Mouse (Mus musculus) hindbrain, embryonic 13.5 days (tissue): ENCODE measurements around the gene Card10. TPM values are rescaled to one million over a fixed set of nuclear protein-coding genes. Genes with fewer than 3 reads are reported as not detected.
A peak's percentile ranks its signal among the peaks of the same experiment; 100 is the strongest.

Experiments used
- ATAC-seq: fragments of 200-750 bp; cut with Nextera tagmentation; 2 replicates; pipeline ENCODE4 v1.8.0; 2017; ENCODE audit warnings: moderate TSS enrichment; ENCODE audit not compliant: low FRiP score
- H3K27ac ChIP-seq: fragments of 300-500 bp; sonication (generic); 2 replicates; pipeline ENCODE4 v1.5.1; 2015; ENCODE audit warnings: inconsistent platforms, mild to moderate bottlenecking, moderate library complexity
- H3K27me3 ChIP-seq: fragments of 300-500 bp; sonication (generic); 2 replicates; pipeline ENCODE4 v1.6.1; 2015; ENCODE audit warnings: mild to moderate bottlenecking, inconsistent platforms
- H3K36me3 ChIP-seq: fragments of 300-500 bp; sonication (generic); 2 replicates; pipeline ENCODE4 v1.6.1; 2015; ENCODE audit warnings: mild to moderate bottlenecking, inconsistent platforms
- H3K4me1 ChIP-seq: fragments of 300-500 bp; sonication (generic); replicated peaks from 2 replicates; pipeline ENCODE4 v1.6.1; 2015; ENCODE audit warnings: inconsistent platforms
- H3K4me2 ChIP-seq: fragments of 300-500 bp; sonication (generic); 2 replicates; pipeline ENCODE4 v1.6.1; 2015; ENCODE audit warnings: inconsistent platforms, mild to moderate bottlenecking, moderate library complexity
- H3K4me3 ChIP-seq: fragments of 300-500 bp; sonication (generic); 2 replicates; pipeline ENCODE4 v1.5.1; 2015; ENCODE audit warnings: mild to moderate bottlenecking, inconsistent platforms
- H3K9ac ChIP-seq: fragments of 300-500 bp; sonication (generic); 2 replicates; pipeline ENCODE4 v1.6.1; 2015; ENCODE audit warnings: mild to moderate bottlenecking, inconsistent platforms
- H3K9me3 ChIP-seq: fragments of 300-500 bp; sonication (generic); 2 replicates; pipeline ENCODE4 v1.6.1; 2016; ENCODE audit warnings: inconsistent platforms
- WGBS: fragments of 180-500 bp; shearing (Covaris S2); methylation state at CpG from one replicate; pipeline ENCODE4 v1.1.7; 2015; 5-methylcytosine and 5-hydroxymethylcytosine counted together
- polyA plus RNA-seq: library from polyadenylated mRNA; unstranded; fragments of >200 nt; fragmentation: Nextera tagmentation; extraction: Ambion mirVana; gene quantifications from 2 replicates; pipeline ENCODE4 v1.2.1, GENCODE M21; 2015

Card10 gene
- polyA plus RNA-seq, 1 experiment from 2014 or later, result 1.6 TPM

DNA sequence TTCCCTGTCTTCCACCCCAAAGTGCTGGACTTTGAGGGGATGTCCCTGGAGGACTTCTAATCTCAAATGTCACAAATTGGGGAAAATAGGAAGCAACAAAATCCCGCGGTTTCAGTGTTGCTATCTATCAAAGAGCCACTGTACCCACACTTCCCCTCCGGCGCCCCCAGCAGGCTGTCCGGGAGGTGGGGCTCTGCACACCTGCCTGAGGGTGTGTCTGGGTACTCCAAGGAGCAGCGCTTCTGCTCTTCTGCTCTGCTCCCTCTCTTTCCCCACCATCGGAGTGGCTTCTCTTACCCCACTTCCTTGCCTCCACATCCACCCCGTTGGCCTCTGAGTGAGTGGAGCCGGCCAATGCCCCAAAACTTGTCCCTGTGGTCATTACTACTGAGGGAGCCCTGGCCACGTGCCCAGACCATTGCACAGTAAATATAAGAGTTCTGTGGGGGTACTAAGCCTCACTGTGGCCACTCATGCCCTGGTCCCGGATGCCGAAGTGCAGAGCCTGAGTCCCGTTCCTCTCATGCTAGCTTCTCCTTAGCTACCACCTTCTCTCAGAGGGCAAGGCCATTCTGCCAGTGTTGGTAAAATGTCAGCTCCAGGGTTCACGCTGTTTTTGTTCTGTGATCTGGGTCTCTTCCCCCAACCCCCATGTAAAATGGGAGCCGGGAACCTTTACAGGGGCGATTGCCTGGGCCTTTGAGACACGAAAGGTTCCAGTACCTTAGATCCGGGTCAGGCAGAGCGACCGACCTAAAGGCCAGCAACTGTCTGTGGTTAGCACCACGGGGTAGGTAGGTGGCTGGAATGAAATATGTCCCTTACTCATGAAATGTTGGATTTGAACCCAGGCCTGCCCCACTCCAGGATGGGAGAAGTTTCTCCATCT, 41.0 kb upstream of the Card10 start:
- Histone ChIP-seq H3K27ac (peak overlapping the region; percentile 4; the same call in 1 of the 2 replicates), H3K4me1 (peaks cover 67% of the 10 kb centered on the region), H3K4me3 (peak overlapping the region; percentile 46), H3K9ac (peak overlapping the region; percentile 72; the same call in 1 of the 2 replicates), H3K27me3 (peaks cover 45% of the 10 kb centered on the region), H3K36me3 (no peaks in the 10 kb centered on the region), H3K9me3 (no peaks in the 10 kb centered on the region), H3K4me2 (peak overlapping the region; percentile 75)
- 40% methylated on average over 21 of the region's 21 CpGs for WGBS
- no peak for ATAC-seq

DNA sequence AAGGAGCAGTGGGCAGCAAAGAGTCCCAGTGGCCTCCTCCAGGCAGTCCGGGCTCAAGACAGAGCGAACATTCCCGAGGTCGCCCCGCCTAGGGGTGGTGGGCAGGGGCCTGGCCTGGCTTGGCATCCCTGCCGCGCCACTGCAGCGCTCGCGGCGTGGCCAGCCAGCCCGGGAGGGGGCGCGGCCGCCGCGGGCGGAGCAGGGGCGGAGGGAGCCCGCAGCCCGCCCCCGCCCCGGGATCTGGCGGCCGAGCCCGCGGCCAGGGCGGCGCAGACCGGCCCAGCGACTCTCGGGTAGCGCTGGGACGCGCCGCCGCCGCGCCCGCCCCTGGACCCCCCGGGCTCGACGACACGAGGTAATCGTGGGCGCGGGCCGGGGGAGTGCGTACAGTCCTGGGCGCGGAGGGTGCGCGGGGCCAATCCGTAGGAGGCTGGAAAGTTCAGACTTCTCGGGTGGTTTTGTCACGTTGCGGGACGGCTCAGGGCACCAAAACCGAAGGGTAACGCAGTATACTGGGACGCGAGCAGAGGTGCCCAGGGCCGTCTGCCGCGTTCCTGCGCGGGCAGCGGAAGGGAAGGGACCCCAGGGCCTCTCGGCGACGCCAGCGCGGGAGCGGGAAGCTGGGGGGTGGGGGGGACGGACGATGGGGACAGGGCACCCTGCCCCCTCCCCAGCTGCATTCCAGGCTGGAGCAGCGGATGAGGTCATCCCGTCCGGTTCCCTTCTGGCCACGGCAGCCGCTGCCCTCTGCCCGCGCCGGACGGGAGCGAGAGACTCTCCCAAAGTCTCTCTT, 39.7 kb upstream of the Card10 start, which contains the start of gene Cdc42ep1:
Gene Cdc42ep1 (plus strand): TSS at position 254 of the 793 bp plus-strand sequence.
- peak; percentile 43 for ATAC-seq
- Histone ChIP-seq H3K9me3 (no peaks in the 10 kb centered on the region), H3K4me3 (peak within 1 kb of the TSS; percentile 46), H3K4me2 (peak within 1 kb of the TSS; percentile 75), H3K27me3 (peaks cover 45% of the 10 kb centered on the region), H3K9ac (peak within 1 kb of the TSS; percentile 72), H3K27ac (peak within 1 kb of the TSS; percentile 58; the same call in 1 of the 2 replicates), H3K4me1 (peaks cover 70% of the 10 kb centered on the region), H3K36me3 (no peaks in the 10 kb centered on the region)
- WGBS, result under 1% methylated on average over 86 of the region's 86 CpGs

DNA sequence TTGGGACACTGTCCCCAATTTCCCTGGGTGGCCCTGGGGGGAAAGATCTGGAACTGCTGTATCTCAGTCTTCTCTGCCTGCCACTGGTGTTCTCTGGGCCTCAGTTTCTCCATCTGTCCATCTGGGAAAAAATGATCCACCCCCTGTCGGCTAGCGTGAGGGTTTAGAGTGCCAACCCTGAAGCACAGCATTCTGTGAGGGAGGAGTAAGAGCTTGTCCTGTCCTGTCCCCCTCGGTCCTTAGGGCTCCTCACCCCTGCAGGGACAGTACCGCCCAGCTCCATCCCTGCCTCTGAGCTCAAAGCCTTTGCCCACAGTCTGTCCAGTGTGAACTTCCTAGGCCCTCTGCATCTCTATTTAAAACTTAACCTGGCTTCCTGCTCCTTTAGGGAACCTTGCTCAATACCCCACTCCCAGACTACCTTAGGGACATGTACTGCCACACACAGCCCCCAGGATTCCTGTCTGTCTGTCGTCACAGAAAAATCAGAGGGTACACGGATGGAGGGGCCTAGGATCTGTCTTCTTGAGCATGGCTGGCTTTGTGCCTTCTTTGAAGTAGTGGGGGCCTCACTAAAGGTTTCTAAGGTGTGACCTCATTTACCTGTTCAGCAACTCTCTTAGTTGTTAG, 38.4 kb upstream of the Card10 start:
- Histone ChIP-seq H3K27me3 (peaks cover 45% of the 10 kb centered on the region), H3K4me2 (no peak overlapping the region), H3K9me3 (no peaks in the 10 kb centered on the region), H3K4me3 (no peak overlapping the region), H3K27ac (no peak overlapping the region), H3K36me3 (no peaks in the 10 kb centered on the region), H3K4me1 (peaks cover 71% of the 10 kb centered on the region), H3K9ac (no peak overlapping the region)
- 39% methylated on average over 6 of the region's 6 CpGs for WGBS
- ATAC-seq, result no peak

DNA sequence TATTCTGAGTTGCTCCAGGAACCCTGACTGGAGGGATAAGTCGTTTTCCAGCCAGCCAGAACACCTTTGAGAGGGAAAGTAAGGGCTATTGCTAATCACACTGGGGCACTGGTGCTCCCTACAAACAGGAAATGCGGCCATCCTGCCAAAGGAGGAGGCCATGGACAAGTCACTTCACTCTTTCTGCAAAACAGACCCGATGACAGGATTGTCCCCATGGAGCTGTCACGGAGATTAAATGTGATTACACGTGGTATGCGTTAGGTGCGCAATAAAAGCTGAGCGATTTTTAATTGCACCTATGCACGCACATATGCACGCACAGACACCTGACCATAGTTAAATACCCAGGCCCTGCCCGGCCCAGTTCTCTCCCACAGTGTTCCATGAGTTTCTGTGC, 37.9 kb upstream of the Card10 start:
- no peak for ATAC-seq
- H3K9me3 ChIP-seq, result no peaks in the 10 kb centered on the region
- no peaks in the 10 kb centered on the region for H3K36me3 ChIP-seq
- no peak overlapping the region for H3K27ac ChIP-seq
- no peak overlapping the region for H3K4me3 ChIP-seq
- H3K9ac ChIP-seq, result no peak overlapping the region
- WGBS, result 45% methylated on average over 11 of the region's 11 CpGs
- H3K4me2 ChIP-seq, result no peak overlapping the region
- peaks cover 45% of the 10 kb centered on the region for H3K27me3 ChIP-seq
- peaks cover 71% of the 10 kb centered on the region for H3K4me1 ChIP-seq

DNA sequence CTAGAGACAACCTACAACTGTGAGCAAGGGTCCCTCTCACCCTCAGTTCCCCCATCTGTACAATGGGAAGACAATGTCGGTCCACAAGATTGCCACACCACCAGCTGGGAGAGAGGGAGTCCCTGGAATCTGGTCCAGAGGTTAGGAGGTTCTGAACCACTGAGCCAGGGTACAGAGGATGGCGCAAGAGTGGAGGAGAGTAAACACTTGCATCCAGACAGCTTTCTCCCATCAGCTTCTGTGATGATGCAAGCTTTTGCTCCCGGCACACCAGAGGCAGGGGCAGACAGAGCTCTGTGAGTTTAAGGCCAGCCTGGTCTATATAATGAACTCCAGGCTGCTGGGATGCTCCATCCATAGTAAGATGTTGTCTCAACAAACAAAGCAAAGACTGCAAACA, 37.4 kb upstream of the Card10 start:
- peaks cover 41% of the 10 kb centered on the region for H3K27me3 ChIP-seq
- peak overlapping the region; percentile 55; the same call in 1 of the 2 replicates for H3K27ac ChIP-seq
- no peaks in the 10 kb centered on the region for H3K9me3 ChIP-seq
- ATAC-seq, result no peak
- 46% methylated on average over 3 of the region's 3 CpGs for WGBS
- no peaks in the 10 kb centered on the region for H3K36me3 ChIP-seq
- H3K9ac ChIP-seq, result peak overlapping the region; percentile 3; the same call in 1 of the 2 replicates
- H3K4me1 ChIP-seq, result peaks cover 71% of the 10 kb centered on the region
- no peak overlapping the region for H3K4me3 ChIP-seq
- no peak overlapping the region for H3K4me2 ChIP-seq

DNA sequence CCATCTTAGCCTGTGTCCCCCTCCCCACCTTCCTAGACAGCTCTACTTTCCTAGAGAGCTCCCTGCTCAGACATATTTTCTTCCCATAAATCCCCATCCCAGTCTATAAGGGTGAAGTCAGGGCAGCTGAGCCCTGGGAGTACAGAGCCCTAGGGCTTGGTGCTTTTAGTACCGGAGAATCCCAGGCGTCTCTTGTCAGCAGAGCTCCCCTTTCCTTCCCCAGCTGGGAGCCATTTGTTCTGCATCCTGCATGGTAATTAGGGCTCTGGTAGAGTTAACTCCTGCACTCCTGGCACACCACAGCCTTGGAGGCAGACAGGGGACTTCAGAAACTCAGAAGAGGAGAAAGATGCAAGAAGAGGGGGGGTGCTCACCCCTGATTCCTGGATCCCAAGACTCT, 36.9 kb upstream of the Card10 start:
- WGBS, result 0% methylated on average over 2 of the region's 2 CpGs
- H3K9ac ChIP-seq, result peak overlapping the region; percentile 3; the same call in 1 of the 2 replicates
- peak overlapping the region; percentile 67 for H3K27ac ChIP-seq
- 0 out of 2 replicates have a peak overlapping the region, but pooled peaks have one; percentile 18 for H3K4me2 ChIP-seq
- no peak overlapping the region for H3K4me3 ChIP-seq
- peaks cover 72% of the 10 kb centered on the region for H3K4me1 ChIP-seq
- H3K27me3 ChIP-seq, result peaks cover 38% of the 10 kb centered on the region
- no peaks in the 10 kb centered on the region for H3K36me3 ChIP-seq
- peak; percentile 41; the same call in 1 of the 2 replicates for ATAC-seq
- H3K9me3 ChIP-seq, result no peaks in the 10 kb centered on the region

DNA sequence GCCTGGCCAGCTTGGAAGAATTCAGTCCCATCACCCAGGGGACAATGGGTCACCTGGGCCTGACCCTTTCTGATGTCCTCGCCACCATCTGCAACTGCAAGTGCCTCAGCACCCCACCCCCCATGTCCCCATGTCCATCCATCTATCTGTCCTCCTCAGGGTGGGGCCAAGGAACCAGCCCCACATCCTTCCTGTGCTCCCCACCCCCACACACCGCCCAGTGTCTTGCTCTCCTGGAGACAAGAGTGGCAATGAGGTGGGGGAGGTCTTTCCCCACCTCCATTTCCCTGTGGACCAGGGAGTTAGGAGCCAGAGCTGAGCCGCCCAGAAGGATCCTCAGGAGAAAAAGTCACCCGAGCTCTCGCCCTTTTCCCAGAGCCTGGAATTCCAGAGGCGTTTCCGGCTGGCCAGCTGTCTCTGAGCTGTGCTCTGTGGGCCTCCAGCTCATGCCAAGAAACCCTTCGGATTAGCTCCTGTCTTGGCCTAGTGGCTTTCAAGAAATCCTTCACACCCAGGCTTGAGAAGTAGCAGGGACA, 33.3 kb upstream of the Card10 start:
- ATAC-seq, result no peak
- no peak overlapping the region for H3K4me2 ChIP-seq
- no peaks in the 10 kb centered on the region for H3K36me3 ChIP-seq
- 16% methylated on average over 8 of the region's 8 CpGs for WGBS
- H3K4me1 ChIP-seq, result peaks cover 69% of the 10 kb centered on the region
- no peak overlapping the region for H3K9ac ChIP-seq
- H3K4me3 ChIP-seq, result no peak overlapping the region
- H3K27me3 ChIP-seq, result peaks cover 4% of the 10 kb centered on the region
- H3K27ac ChIP-seq, result peak overlapping the region; percentile 76
- H3K9me3 ChIP-seq, result no peaks in the 10 kb centered on the region

DNA sequence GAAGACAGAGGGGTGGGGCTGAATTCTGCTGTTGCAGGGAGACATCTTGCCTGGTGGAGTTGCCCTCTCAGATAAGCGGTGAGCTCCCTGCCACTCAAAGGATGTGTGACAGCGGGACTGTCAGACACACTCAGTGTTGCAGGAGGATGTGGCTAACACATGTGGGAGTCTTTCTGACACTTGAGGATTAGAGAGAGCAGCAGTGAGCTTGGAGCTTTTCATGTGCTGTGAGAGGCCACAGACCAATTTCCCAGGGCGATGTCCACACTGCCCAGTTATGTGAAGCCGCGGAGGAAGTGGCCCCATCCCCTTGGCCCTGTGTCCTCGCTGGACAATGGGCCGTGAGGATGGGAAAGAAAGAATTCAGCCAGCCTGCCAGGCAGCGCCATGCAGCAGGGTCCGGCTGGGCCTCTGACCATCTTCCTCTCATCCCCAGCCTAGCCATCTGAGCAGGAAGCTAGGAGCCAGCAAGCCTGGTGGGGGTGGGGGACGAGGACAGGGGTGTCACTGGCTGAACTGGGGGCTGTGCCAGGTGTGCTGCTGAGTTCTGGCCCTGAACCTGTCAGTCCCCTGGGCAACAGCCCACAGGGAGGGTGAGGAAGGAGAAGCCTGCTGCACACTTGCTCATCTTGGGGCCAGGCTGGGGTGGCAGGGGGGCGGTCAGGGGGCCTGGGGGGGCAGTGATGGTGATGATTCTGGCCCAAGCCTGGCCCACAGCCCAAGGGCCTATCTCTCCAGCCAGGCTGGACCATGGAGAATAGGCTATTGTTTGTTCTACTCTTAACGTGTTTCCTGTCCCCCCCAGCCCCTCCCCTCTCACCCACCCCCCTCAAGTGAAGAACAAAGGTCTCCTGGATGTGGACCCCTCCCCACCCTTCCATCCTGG, 32.6 kb upstream of the Card10 start:
- Histone ChIP-seq H3K36me3 (no peaks in the 10 kb centered on the region), H3K27me3 (no peaks in the 10 kb centered on the region), H3K4me3 (no peak overlapping the region), H3K9ac (peak overlapping the region; percentile 53), H3K4me1 (peaks cover 62% of the 10 kb centered on the region), H3K4me2 (no peak overlapping the region), H3K9me3 (no peaks in the 10 kb centered on the region), H3K27ac (peak overlapping the region; percentile 76)
- 5% methylated on average over 11 of the region's 12 CpGs for WGBS
- ATAC-seq, result no peak

DNA sequence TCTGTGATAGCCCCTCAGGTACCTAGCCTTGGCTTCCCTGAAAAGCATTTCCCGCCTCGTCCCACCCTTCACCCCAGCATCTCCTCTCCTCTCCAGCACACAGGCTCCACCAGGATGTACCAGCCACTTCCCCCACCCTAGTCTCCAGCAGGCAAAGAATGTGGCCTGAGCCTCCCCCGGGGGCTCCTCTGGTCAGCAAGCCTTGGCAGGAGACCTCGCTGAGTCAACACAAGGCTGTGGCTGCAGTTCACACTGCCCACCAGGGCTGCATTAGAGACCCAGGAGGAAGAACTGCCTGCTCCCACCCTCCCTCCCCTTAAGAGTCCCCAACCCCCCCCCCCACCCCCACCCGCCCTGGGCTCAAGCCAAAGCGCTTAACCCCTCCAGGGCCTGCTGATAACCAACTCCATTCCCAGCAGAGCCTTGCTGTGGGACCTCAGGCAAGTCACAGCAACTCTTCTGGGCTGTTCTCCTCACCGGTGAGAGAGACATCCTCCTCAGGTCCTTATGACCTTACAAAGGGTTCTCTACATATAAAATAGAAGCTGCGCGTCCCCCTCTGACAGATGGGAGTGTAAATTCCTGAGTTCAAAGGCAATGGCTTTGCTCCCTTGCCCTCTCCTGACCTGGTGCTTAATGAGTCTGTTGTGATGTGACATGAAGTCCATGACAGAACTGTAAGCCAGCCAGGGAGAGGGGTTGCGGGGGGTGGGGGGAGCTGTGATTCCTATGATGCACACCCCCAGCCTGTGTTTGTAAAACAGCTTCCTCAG, 31.6 kb upstream of the Card10 start:
- H3K4me2 ChIP-seq, result no peak overlapping the region
- no peak for ATAC-seq
- no peaks in the 10 kb centered on the region for H3K36me3 ChIP-seq
- H3K27me3 ChIP-seq, result no peaks in the 10 kb centered on the region
- 43% methylated on average over 10 of the region's 10 CpGs for WGBS
- H3K9me3 ChIP-seq, result no peaks in the 10 kb centered on the region
- H3K27ac ChIP-seq, result peak overlapping the region; percentile 76
- peaks cover 51% of the 10 kb centered on the region for H3K4me1 ChIP-seq
- H3K4me3 ChIP-seq, result no peak overlapping the region
- H3K9ac ChIP-seq, result no peak overlapping the region

DNA sequence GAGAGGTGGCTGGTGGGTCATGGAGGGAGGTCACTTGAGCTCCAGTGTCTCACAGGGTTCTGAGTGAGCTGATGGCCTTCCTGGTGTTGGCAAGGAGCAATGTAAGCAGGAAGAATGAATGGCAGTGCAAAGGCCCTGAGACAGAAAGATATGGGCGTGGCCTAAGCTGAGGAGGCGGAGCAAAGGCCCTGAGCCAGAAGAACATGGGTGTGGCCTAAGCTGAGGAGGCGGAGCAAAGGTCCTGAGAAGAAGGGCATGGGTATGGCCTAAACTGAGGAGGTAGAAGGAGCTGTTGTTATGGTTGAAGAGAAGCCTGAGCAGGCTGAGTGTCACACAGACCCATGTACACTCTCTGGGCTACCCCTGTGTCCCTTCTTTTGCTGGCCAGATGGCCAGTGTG, 30.7 kb upstream of the Card10 start:
- peaks cover 44% of the 10 kb centered on the region for H3K4me1 ChIP-seq
- no peaks in the 10 kb centered on the region for H3K27me3 ChIP-seq
- H3K9ac ChIP-seq, result no peak overlapping the region
- no peaks in the 10 kb centered on the region for H3K9me3 ChIP-seq
- peak overlapping the region; percentile 68; the same call in 1 of the 2 replicates for H3K27ac ChIP-seq
- ATAC-seq, result peak; percentile 52; the same call in 1 of the 2 replicates
- WGBS, result 93% methylated on average over 3 of the region's 3 CpGs
- H3K36me3 ChIP-seq, result no peaks in the 10 kb centered on the region
- H3K4me3 ChIP-seq, result no peak overlapping the region
- no peak overlapping the region for H3K4me2 ChIP-seq
